Mouse (Mus musculus): ENCODE data around the gene Tmem238. TPM values are rescaled to one million over a fixed set of nuclear protein-coding genes. Genes with fewer than 3 reads are reported as not detected.
"Not testable (repeated sequence)": the region's sequence is repeated elsewhere in the genome, so short reads cannot be mapped to it uniquely, and the experiment has no call there.

Tmem238 gene
- polyA plus RNA-seq, 1 experiment from 2014 or later: 3.5 TPM

DNA sequence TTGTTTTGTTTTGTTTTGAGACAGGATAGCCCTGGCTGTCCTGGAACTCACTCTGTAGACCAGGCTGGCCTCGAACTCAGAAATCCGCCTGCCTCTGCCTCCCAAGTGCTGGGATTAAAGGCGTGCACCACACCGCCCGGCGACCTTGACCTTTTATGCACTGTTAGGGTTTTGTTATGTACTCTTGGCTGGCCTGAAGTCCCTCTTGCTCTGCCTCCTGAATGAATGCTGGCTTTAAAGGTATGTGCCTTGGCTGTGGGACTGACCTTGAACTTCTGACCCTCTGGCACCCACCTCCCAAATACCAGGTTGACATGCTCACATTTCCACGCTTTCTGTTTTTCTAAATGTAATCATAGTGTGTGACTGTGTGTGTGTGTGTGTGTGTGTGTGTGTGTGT, 31.5 kb upstream of the Tmem238 start:
- H3K9ac ChIP-seq (replicated peaks; ENCODE audit: low read length); H3K27ac ChIP-seq (replicated peaks; ENCODE audit: low read depth, low read length); H3K4me2 ChIP-seq (ENCODE audit: low read length); H3K9me3 ChIP-seq (ENCODE audit: control insufficient read depth, low read length); H3K36me3 ChIP-seq (ENCODE audit: control insufficient read depth, insufficient read depth, low read length); H3K4me3 ChIP-seq (replicated peaks; ENCODE audit: low read depth, low read length); DNase-seq; H3K4me1 ChIP-seq (ENCODE audit: control insufficient read depth, insufficient read depth, low read length); H3K27me3 ChIP-seq (ENCODE audit: control insufficient read depth, insufficient read depth, low read length); ATAC-seq (ENCODE audit: low FRiP score, low TSS enrichment): not testable (repeated sequence)
- 94% methylated on average over 7 of the region's 7 CpGs for WGBS

- Histone ChIP-seq H3K4me2 (ENCODE audit: low read length) (no peak overlapping the region), H3K36me3 (ENCODE audit: control insufficient read depth, insufficient read depth, low read length) (no peaks in the 10 kb centered on the region), H3K27ac (replicated peaks; ENCODE audit: low read depth, low read length) (no peak overlapping the region), H3K4me3 (replicated peaks; ENCODE audit: low read depth, low read length) (no peak overlapping the region), H3K9ac (replicated peaks; ENCODE audit: low read length) (no peak overlapping the region), H3K9me3 (ENCODE audit: control insufficient read depth, low read length) (no peaks in the 10 kb centered on the region), H3K27me3 (ENCODE audit: control insufficient read depth, insufficient read depth, low read length) (no peaks in the 10 kb centered on the region), H3K4me1 (ENCODE audit: control insufficient read depth, insufficient read depth, low read length) (peaks cover 7% of the 10 kb centered on the region; the same call in 1 of the 2 replicates)
- no peak for DNase-seq
- ATAC-seq (ENCODE audit: low FRiP score, low TSS enrichment): no peak
These were observed 27.1 kb upstream of the Tmem238 start for GRCm38 (mm10) chr7:4816559-4816958.

- peak overlapping the region; percentile 88 for H3K4me2 ChIP-seq (ENCODE audit: low read length)
- H3K9me3 ChIP-seq (ENCODE audit: control insufficient read depth, low read length): no peaks in the 10 kb centered on the region
- DNase-seq: no peak
- H3K9ac ChIP-seq (replicated peaks; ENCODE audit: low read length): peak overlapping the region; percentile 58; the same call in 1 of the 2 replicates
- H3K27ac ChIP-seq (replicated peaks; ENCODE audit: low read depth, low read length): peak overlapping the region; percentile 98
- ATAC-seq (ENCODE audit: low FRiP score, low TSS enrichment): no peak
- H3K27me3 ChIP-seq (ENCODE audit: control insufficient read depth, insufficient read depth, low read length): no peaks in the 10 kb centered on the region
- H3K4me1 ChIP-seq (ENCODE audit: control insufficient read depth, insufficient read depth, low read length): peaks cover 18% of the 10 kb centered on the region
- WGBS: 22% methylated on average over 8 of the region's 8 CpGs
- peak overlapping the region; percentile 96 for H3K4me3 ChIP-seq (replicated peaks; ENCODE audit: low read depth, low read length)
- peaks cover 22% of the 10 kb centered on the region for H3K36me3 ChIP-seq (ENCODE audit: control insufficient read depth, insufficient read depth, low read length)
These were observed 23.8 kb upstream of the Tmem238 start for GRCm38 (mm10) chr7:4813105-4813791.

DNA sequence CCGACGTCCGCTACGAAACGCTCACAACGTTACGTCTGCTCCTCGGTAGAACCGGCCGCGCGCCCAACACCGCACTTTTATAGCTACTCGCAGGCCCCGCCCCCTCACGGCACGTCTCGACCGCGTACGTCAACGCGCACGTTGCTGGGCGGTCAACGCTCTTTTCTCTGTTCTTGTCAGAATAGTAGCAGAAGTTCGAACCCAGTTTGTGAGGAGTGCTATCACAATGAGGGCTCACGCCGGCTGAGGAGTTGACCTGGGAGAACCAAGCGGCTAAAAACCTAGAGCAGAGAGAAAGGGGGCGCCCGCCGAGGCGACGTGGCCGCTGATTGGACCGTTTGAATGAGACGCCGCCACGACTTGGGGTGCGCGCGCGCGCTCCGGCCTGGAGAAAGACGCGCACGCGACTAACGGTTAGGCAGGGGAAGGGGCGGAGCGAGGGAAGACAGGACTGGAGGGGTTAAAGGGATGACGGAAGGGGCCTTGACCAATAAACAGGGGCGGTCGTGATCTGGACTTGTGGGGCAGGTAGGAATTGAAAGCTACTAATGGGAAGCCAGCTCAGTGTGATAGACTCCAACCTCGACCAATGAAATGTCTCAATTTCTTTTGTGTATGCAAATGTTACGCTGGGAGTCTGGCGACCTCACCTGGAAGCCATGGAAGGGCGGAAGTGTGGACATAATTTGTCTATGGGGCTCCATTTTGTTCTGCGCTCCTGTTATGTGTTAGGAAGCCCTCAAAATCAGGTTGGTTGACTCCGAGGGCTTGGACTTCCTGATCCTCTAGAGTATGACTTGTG, 23.0 kb upstream of the Tmem238 start, which contains the start of gene Ube2s:
Gene Ube2s (minus strand): TSS at position 288 of the 802 bp plus-strand sequence.
- ATAC-seq (ENCODE audit: low FRiP score, low TSS enrichment) (peak; percentile 99), DNase-seq (peak; percentile 100)
- Histone ChIP-seq H3K4me2 (ENCODE audit: low read length) (peak within 1 kb of the TSS; percentile 88), H3K4me1 (ENCODE audit: control insufficient read depth, insufficient read depth, low read length) (peaks cover 18% of the 10 kb centered on the region), H3K27ac (replicated peaks; ENCODE audit: low read depth, low read length) (peak within 1 kb of the TSS; percentile 98), H3K9ac (replicated peaks; ENCODE audit: low read length) (peak within 1 kb of the TSS; percentile 90), H3K36me3 (ENCODE audit: control insufficient read depth, insufficient read depth, low read length) (peaks cover 25% of the 10 kb centered on the region), H3K9me3 (ENCODE audit: control insufficient read depth, low read length) (no peaks in the 10 kb centered on the region), H3K4me3 (replicated peaks; ENCODE audit: low read depth, low read length) (peak within 1 kb of the TSS; percentile 96), H3K27me3 (ENCODE audit: control insufficient read depth, insufficient read depth, low read length) (no peaks in the 10 kb centered on the region)
- under 1% methylated on average over 62 of the region's 62 CpGs for WGBS

- peak overlapping the region; percentile 90 for H3K9ac ChIP-seq (replicated peaks; ENCODE audit: low read length)
- H3K4me2 ChIP-seq (ENCODE audit: low read length): peak overlapping the region; percentile 88
- H3K27me3 ChIP-seq (ENCODE audit: control insufficient read depth, insufficient read depth, low read length): no peaks in the 10 kb centered on the region
- H3K4me3 ChIP-seq (replicated peaks; ENCODE audit: low read depth, low read length): peak overlapping the region; percentile 96
- DNase-seq (peak; percentile 57), ATAC-seq (ENCODE audit: low FRiP score, low TSS enrichment) (no peak; the same call in 1 of the 2 replicates)
- peaks cover 18% of the 10 kb centered on the region for H3K4me1 ChIP-seq (ENCODE audit: control insufficient read depth, insufficient read depth, low read length)
- peaks cover 32% of the 10 kb centered on the region for H3K36me3 ChIP-seq (ENCODE audit: control insufficient read depth, insufficient read depth, low read length)
- WGBS: under 1% methylated on average over 28 of the region's 36 CpGs
- H3K27ac ChIP-seq (replicated peaks; ENCODE audit: low read depth, low read length): peak overlapping the region; percentile 98
- no peaks in the 10 kb centered on the region for H3K9me3 ChIP-seq (ENCODE audit: control insufficient read depth, low read length)
These were observed 22.4 kb upstream of the Tmem238 start for GRCm38 (mm10) chr7:4811842-4812302.

- H3K27ac ChIP-seq (replicated peaks; ENCODE audit: low read depth, low read length); H3K9me3 ChIP-seq (ENCODE audit: control insufficient read depth, low read length); ATAC-seq (ENCODE audit: low FRiP score, low TSS enrichment); H3K27me3 ChIP-seq (ENCODE audit: control insufficient read depth, insufficient read depth, low read length); DNase-seq: not testable (repeated sequence)
- WGBS: 37% methylated on average over 10 of the region's 10 CpGs
- Histone ChIP-seq H3K36me3 (ENCODE audit: control insufficient read depth, insufficient read depth, low read length) (peaks cover 38% of the 10 kb centered on the region), H3K4me3 (replicated peaks; ENCODE audit: low read depth, low read length) (peak overlapping the region; percentile 96), H3K9ac (replicated peaks; ENCODE audit: low read length) (peak overlapping the region; percentile 90), H3K4me2 (ENCODE audit: low read length) (peak overlapping the region; percentile 88), H3K4me1 (ENCODE audit: control insufficient read depth, insufficient read depth, low read length) (peaks cover 18% of the 10 kb centered on the region)
These were observed 21.7 kb upstream of the Tmem238 start for GRCm38 (mm10) chr7:4811131-4811530.

DNA sequence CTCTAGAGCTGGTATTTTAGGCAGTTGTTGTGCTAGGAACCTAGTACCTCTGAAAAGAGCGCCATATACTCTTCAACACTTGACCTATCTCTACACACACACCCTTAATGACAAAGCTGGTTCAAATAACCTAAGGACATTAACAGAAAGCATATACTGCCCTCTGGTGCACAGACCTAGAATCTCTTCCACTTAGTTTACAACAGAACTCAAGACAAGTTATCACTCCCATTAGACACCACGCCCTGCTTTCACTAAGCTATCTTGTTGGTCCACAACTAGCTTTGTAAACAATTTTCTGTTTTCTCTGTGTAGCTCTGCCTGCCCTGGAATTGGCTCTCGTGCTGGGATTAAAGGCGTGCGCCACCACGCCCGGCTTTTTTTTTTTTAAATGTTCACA, 17.3 kb upstream of the Tmem238 start:
- Histone ChIP-seq H3K27ac (replicated peaks; ENCODE audit: low read depth, low read length) (no peak overlapping the region), H3K4me3 (replicated peaks; ENCODE audit: low read depth, low read length) (no peak overlapping the region), H3K27me3 (ENCODE audit: control insufficient read depth, insufficient read depth, low read length) (no peaks in the 10 kb centered on the region), H3K9me3 (ENCODE audit: control insufficient read depth, low read length) (no peaks in the 10 kb centered on the region), H3K4me2 (ENCODE audit: low read length) (no peak overlapping the region), H3K36me3 (ENCODE audit: control insufficient read depth, insufficient read depth, low read length) (peaks cover 54% of the 10 kb centered on the region), H3K4me1 (ENCODE audit: control insufficient read depth, insufficient read depth, low read length) (peaks cover 12% of the 10 kb centered on the region), H3K9ac (replicated peaks; ENCODE audit: low read length) (no peak overlapping the region)
- WGBS: 95% methylated on average over 7 of the region's 7 CpGs
- DNase-seq (peak; percentile 79), ATAC-seq (ENCODE audit: low FRiP score, low TSS enrichment) (no peak)

GRCm38 (mm10) chr7:4802247-4802646, 12.8 kb upstream of the Tmem238 start:
- Histone ChIP-seq H3K4me1 (ENCODE audit: control insufficient read depth, insufficient read depth, low read length) (no peaks in the 10 kb centered on the region), H3K9ac (replicated peaks; ENCODE audit: low read length) (no peak overlapping the region), H3K36me3 (ENCODE audit: control insufficient read depth, insufficient read depth, low read length) (peaks cover 40% of the 10 kb centered on the region), H3K27ac (replicated peaks; ENCODE audit: low read depth, low read length) (no peak overlapping the region), H3K4me2 (ENCODE audit: low read length) (no peak overlapping the region), H3K9me3 (ENCODE audit: control insufficient read depth, low read length) (no peaks in the 10 kb centered on the region), H3K27me3 (ENCODE audit: control insufficient read depth, insufficient read depth, low read length) (no peaks in the 10 kb centered on the region), H3K4me3 (replicated peaks; ENCODE audit: low read depth, low read length) (no peak overlapping the region)
- no peak for ATAC-seq (ENCODE audit: low FRiP score, low TSS enrichment)
- no peak for DNase-seq

All from midbrain, embryonic 14.5 days (tissue).